Mouse (Mus musculus) kidney, embryonic 16.5 days (tissue): ENCODE measurements at regions not wholly inside any gene's neighbourhood (a gene's known extent, or its start where the extent isn't known, plus 50 kb on each side); places are given as distances from the start of the nearest gene placed in this dataset.
A peak's percentile ranks its signal among the peaks of the same experiment; 100 is the strongest.
"Not testable (repeated sequence)": the region's sequence is repeated elsewhere in the genome, so short reads cannot be mapped to it uniquely, and the experiment has no call there.

Experiments
- ATAC-seq: fragments of 200-750 bp; cut with Nextera tagmentation; 2 replicates; pipeline ENCODE4 v1.8.0; 2017; ENCODE audit warnings: moderate TSS enrichment; ENCODE audit not compliant: low FRiP score, low TSS enrichment
- H3K27ac ChIP-seq: fragments of 300-500 bp; sonication (generic); 2 replicates; pipeline ENCODE4 v1.5.1; 2014; ENCODE audit warnings: low read length
- H3K27me3 ChIP-seq: fragments of 300-500 bp; sonication (generic); 2 replicates; pipeline ENCODE4 v1.6.1; 2014; ENCODE audit warnings: low read length, control low read depth, mixed read lengths; ENCODE audit not compliant: insufficient read depth
- H3K36me3 ChIP-seq: fragments of 300-500 bp; sonication (generic); 2 replicates; pipeline ENCODE4 v1.6.1; 2014; ENCODE audit warnings: low read length, control low read depth, mixed read lengths; ENCODE audit not compliant: insufficient read depth
- H3K4me1 ChIP-seq: fragments of 300-500 bp; sonication (generic); 2 replicates; pipeline ENCODE4 v1.6.1; 2014; ENCODE audit warnings: low read length, control low read depth, mixed read lengths; ENCODE audit not compliant: insufficient read depth
- H3K4me2 ChIP-seq: fragments of 300-500 bp; sonication (generic); replicated peaks from 2 replicates; pipeline ENCODE4 v1.6.1; 2014; ENCODE audit warnings: low read depth, low read length
- H3K4me3 ChIP-seq: fragments of 300-500 bp; sonication (generic); 2 replicates; pipeline ENCODE4 v1.5.1; 2014; ENCODE audit warnings: mild to moderate bottlenecking, low read length
- H3K9ac ChIP-seq: fragments of 300-500 bp; sonication (generic); replicated peaks from 2 replicates; pipeline ENCODE4 v1.6.1; 2014; ENCODE audit warnings: low read length
- H3K9me3 ChIP-seq: fragments of 300-500 bp; sonication (generic); 2 replicates; pipeline ENCODE4 v1.6.1; 2016; ENCODE audit warnings: low read length, control low read depth
- WGBS: fragments of 180-500 bp; shearing (Covaris S2); extraction: QIAGEN DNeasy Blood & Tissue Kit; methylation state at CpG from one replicate; pipeline ENCODE4 v1.1.7; 2014; 5-methylcytosine and 5-hydroxymethylcytosine counted together

DNA sequence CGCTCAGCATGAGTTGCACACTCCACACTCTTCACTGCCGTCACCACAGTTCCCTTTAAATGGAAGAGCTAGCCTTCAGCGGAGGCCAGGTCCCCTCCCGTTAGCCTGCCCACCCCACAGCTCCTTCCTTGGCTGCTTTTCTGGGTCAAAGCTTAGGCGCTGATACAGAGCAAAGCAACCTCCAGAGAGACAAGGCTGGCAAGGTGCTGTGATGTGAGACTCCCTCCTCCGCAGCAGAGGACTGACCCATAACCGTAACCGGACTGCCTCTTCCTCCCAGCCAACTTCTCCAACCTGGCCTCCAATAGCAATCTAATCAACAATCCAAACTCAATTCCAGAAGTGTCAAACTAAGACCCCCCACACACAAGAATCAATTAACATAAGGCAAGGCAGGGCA, 140.4 kb downstream of the Katnal1 start:
- Histone ChIP-seq H3K27ac (peak overlapping the region; percentile 86), H3K9me3 (peaks cover 3% of the 10 kb centered on the region; the same call in 1 of the 2 replicates), H3K36me3 (no peaks in the 10 kb centered on the region), H3K9ac (no peak overlapping the region), H3K4me2 (no peak overlapping the region), H3K4me1 (peaks cover 32% of the 10 kb centered on the region), H3K27me3 (no peaks in the 10 kb centered on the region), H3K4me3 (no peak overlapping the region)
- WGBS, result 53% methylated on average over 8 of the region's 8 CpGs
- peak; percentile 71 for ATAC-seq

DNA sequence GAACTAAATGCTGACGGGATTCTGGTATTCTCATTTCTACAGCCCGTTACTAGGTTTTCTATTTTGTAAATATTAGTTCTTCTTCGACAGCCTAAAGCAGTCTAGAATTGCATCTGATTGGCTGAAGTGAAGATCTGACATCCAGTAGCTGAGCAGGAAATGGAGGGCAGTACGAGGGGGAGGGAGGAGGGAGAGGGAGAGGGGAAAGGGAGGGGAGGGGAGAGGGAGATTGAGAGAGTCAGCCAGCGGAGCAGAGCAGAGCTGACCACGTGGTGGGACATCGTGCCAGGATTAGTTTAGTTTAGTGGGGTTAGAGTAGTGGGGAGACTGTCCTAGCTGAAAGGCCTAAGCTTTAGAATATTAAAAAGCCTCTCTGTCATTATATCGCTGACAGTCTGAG, 141.8 kb downstream of the Katnal1 start:
- no peak overlapping the region for H3K27ac ChIP-seq
- no peak overlapping the region for H3K9ac ChIP-seq
- H3K36me3 ChIP-seq, result no peaks in the 10 kb centered on the region
- no peaks in the 10 kb centered on the region for H3K27me3 ChIP-seq
- H3K4me1 ChIP-seq, result peaks cover 27% of the 10 kb centered on the region
- WGBS, result 26% methylated on average over 8 of the region's 8 CpGs
- H3K9me3 ChIP-seq, result peaks cover 3% of the 10 kb centered on the region; the same call in 1 of the 2 replicates
- H3K4me2 ChIP-seq, result no peak overlapping the region
- peak; percentile 46; the same call in 1 of the 2 replicates for ATAC-seq
- H3K4me3 ChIP-seq, result no peak overlapping the region

- WGBS, result 65% methylated on average over 6 of the region's 6 CpGs
- not testable (repeated sequence) for H3K27ac ChIP-seq, H3K9me3 ChIP-seq, ATAC-seq, H3K27me3 ChIP-seq, H3K4me1 ChIP-seq, H3K9ac ChIP-seq, H3K4me3 ChIP-seq, H3K36me3 ChIP-seq, H3K4me2 ChIP-seq
Observed at GRCm38 (mm10) chr5:148781076-148781475, 148.0 kb downstream of the Katnal1 start.

DNA sequence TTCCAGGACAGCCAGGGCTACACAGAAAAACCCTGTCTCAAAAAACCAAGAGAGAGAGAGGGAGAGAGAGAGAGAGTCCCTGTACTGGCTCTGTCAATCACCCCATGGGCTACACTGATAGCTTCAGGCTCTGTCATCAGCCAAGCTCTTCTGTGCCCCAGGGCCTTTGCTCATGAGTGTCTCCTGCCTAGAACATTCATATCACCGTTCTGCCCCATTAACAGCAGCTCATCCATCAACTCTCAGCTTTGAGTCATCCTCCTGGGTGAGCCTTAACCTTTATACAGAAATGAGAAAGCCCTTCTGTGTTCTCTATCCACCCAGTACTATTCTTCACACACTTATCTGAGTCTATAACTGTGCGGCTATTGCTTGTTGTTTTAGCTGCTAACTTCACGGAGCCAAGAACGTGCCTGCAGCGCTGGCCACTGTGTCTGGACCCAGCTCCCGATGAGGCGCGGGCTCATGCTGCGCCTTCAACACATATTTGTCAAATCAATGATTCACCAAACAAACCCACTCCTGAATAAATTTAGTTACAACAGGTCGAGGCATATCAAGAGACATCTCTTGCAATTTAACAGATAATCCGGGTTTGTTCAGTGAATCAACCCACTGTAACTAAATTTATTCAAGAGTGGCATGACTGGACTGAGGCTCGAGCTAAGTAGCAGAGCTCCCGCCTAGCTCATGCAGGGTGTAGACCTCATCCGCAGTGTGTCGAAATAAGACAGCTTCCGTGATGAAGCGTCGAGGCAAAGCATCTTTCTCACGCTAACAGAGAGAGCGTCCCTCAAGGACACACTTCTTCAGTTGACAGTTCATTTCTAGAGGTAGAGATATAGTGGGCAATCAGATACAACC, 152.1 kb downstream of the Katnal1 start:
- Histone ChIP-seq H3K4me3 (no peak overlapping the region), H3K4me1 (0 out of 2 replicates have a peak, but pooled peaks cover 3% of the 10 kb centered on the region), H3K9ac (no peak overlapping the region), H3K4me2 (no peak overlapping the region), H3K27ac (no peak overlapping the region), H3K9me3 (no peaks in the 10 kb centered on the region), H3K36me3 (no peaks in the 10 kb centered on the region), H3K27me3 (no peaks in the 10 kb centered on the region)
- peak; percentile 39; the same call in 1 of the 2 replicates for ATAC-seq
- WGBS, result 71% methylated on average over 20 of the region's 20 CpGs

DNA sequence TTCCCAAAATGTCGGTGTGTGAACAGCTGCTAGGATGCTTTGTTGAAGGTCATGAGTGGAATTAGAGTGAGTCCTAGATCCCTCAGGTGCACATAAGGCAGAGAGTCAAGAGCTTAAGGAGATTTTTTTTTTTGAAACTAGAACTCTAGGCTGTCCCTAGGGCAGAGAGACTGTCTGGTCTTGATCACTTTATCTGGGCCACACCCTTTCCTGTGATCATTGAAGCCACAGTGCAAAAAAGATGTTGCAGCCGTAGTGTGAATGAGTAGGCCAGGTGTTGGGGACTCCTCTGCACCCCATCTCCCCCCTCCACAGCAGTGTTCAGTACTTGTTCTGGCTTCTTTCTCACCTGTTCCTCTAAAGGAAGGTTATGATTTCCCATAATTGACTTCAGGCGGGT, 153.9 kb downstream of the Katnal1 start:
- 75% methylated on average over 3 of the region's 3 CpGs for WGBS
- no peak for ATAC-seq
- H3K4me1 ChIP-seq, result no peaks in the 10 kb centered on the region

GRCm38 (mm10) chr5:148774446-148774845, 154.7 kb downstream of the Katnal1 start:
- Histone ChIP-seq H3K36me3 (no peaks in the 10 kb centered on the region), H3K27ac (no peak overlapping the region), H3K4me3 (no peak overlapping the region), H3K9me3 (peaks cover 3% of the 10 kb centered on the region; the same call in 1 of the 2 replicates), H3K4me2 (no peak overlapping the region), H3K4me1 (no peaks in the 10 kb centered on the region), H3K9ac (no peak overlapping the region), H3K27me3 (no peaks in the 10 kb centered on the region)
- 66% methylated on average over 3 of the region's 3 CpGs for WGBS
- ATAC-seq, result no peak

More for the DNA sequence above, 153.9 kb downstream of the Katnal1 start:
- Histone ChIP-seq H3K9ac (no peak overlapping the region), H3K9me3 (no peaks in the 10 kb centered on the region), H3K27me3 (no peaks in the 10 kb centered on the region), H3K27ac (no peak overlapping the region), H3K4me3 (no peak overlapping the region), H3K4me2 (no peak overlapping the region), H3K36me3 (no peaks in the 10 kb centered on the region)

GRCm38 (mm10) chr5:148769452-148769851, 159.7 kb downstream of the Katnal1 start:
- WGBS, result 73% methylated on average over 4 of the region's 4 CpGs

GRCm38 (mm10) chr5:148768346-148768745, 160.8 kb downstream of the Katnal1 start:
- no peaks in the 10 kb centered on the region for H3K36me3 ChIP-seq
- H3K27ac ChIP-seq, result no peak overlapping the region
- peak; percentile 66; the same call in 1 of the 2 replicates for ATAC-seq
- no peak overlapping the region for H3K4me3 ChIP-seq
- H3K4me1 ChIP-seq, result peaks cover 9% of the 10 kb centered on the region; the same call in 1 of the 2 replicates
- H3K9ac ChIP-seq, result no peak overlapping the region; the same call in 1 of the 2 replicates
- H3K27me3 ChIP-seq, result no peaks in the 10 kb centered on the region
- peaks cover 3% of the 10 kb centered on the region; the same call in 1 of the 2 replicates for H3K9me3 ChIP-seq
- WGBS, result 20% methylated on average over 7 of the region's 7 CpGs
- no peak overlapping the region for H3K4me2 ChIP-seq

More at GRCm38 (mm10) chr5:148769452-148769851, 159.7 kb downstream of the Katnal1 start:
- Histone ChIP-seq H3K9me3 (peaks cover 3% of the 10 kb centered on the region; the same call in 1 of the 2 replicates), H3K27me3 (no peaks in the 10 kb centered on the region), H3K4me2 (no peak overlapping the region), H3K36me3 (no peaks in the 10 kb centered on the region), H3K4me3 (no peak overlapping the region), H3K27ac (no peak overlapping the region), H3K9ac (no peak overlapping the region), H3K4me1 (peaks cover 9% of the 10 kb centered on the region; the same call in 1 of the 2 replicates)
- no peak for ATAC-seq

DNA sequence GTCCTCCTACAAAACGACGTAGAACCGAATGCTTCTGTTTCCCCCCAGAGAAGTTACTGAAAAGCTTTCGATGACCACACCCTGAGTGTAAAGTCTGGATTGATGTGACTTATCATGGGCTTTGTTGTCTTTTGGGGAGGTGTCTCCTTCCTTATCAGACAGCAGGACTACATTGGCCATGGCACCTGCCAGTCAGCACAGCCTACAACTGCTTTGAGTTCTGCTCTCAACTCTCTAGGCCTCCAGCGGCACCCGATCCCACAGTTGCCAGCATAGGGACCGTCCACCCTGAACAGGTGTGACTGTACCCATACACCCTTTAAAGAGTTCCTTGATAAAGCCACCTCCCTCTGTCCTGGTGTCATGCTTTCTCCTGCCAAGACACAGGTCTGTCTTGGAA, 163.1 kb downstream of the Katnal1 start:
- Histone ChIP-seq H3K4me1 (peaks cover 9% of the 10 kb centered on the region; the same call in 1 of the 2 replicates), H3K9ac (no peak overlapping the region), H3K4me3 (no peak overlapping the region), H3K4me2 (no peak overlapping the region), H3K27ac (no peak overlapping the region), H3K36me3 (no peaks in the 10 kb centered on the region), H3K9me3 (peaks cover 3% of the 10 kb centered on the region; the same call in 1 of the 2 replicates), H3K27me3 (no peaks in the 10 kb centered on the region)
- no peak for ATAC-seq
- WGBS, result 92% methylated on average over 7 of the region's 7 CpGs

DNA sequence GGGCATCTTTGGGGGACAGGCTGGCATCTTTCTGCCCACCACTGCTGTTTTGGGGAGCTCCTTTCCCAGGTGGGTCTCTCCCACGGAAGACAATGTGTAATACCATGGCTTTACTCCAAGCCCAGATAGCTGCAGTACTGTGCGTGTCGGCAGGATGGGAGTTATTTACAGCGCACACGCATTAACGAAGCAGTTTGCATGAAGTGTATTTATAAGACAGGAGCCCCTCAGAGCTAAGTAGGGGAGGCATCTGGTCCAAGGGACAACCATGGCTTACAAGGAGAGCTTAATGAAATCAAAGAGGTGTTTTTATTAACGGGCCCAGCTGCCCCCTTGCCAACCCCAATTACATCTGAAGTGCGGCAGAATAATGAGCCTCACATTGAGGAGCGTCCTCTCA, 169.0 kb downstream of the Katnal1 start:
- no peak for ATAC-seq
- 69% methylated on average over 9 of the region's 9 CpGs for whole genome bisulfite sequencing

More for the DNA sequence above, 169.0 kb downstream of the Katnal1 start:
- no peak overlapping the region for H3K9ac ChIP-seq
- no peaks in the 10 kb centered on the region for H3K27me3 ChIP-seq
- H3K9me3 ChIP-seq, result 0 out of 2 replicates have a peak, but pooled peaks cover 3% of the 10 kb centered on the region
- no peaks in the 10 kb centered on the region for H3K36me3 ChIP-seq
- H3K4me1 ChIP-seq, result peaks cover 31% of the 10 kb centered on the region
- no peak overlapping the region for H3K4me2 ChIP-seq
- H3K27ac ChIP-seq, result no peak overlapping the region
- no peak overlapping the region for H3K4me3 ChIP-seq
